Mouse (Mus musculus) myocyte (in vitro differentiated cells): ENCODE data around the gene Cntnap1.

ENCODE experiments used
- MYOD1 ChIP-seq, 3 experiments: IDR thresholded peaks; one replicate each; pipeline ENCODE4 v1.6.1; 2011; ENCODE audit warnings: control low read depth in 2 of 3, low read depth in 2 of 3, mild to moderate bottlenecking in 2 of 3, moderate library complexity in 1 of 3; ENCODE audit not compliant: insufficient read length in 2 of 3, control insufficient read depth in 1 of 3
- POLR2A ChIP-seq: IDR thresholded peaks from one replicate; pipeline ENCODE4 v1.6.1; 2011; ENCODE audit warnings: low read depth, mild to moderate bottlenecking, control low read depth, moderate library complexity; ENCODE audit not compliant: insufficient read length
- POLR2AphosphoS2 ChIP-seq: IDR thresholded peaks from one replicate; pipeline ENCODE4 v1.6.1; 2011; ENCODE audit warnings: low read depth, control low read depth; ENCODE audit not compliant: insufficient read length
- TCF12 ChIP-seq: IDR thresholded peaks from one replicate; pipeline ENCODE4 v1.6.1; 2011; ENCODE audit warnings: mild to moderate bottlenecking, control low read depth; ENCODE audit not compliant: poor library complexity, insufficient read depth, severe bottlenecking
- USF1 ChIP-seq: IDR thresholded peaks from one replicate; pipeline ENCODE4 v1.6.1; 2011; ENCODE audit warnings: low read depth, mild to moderate bottlenecking, control low read depth, moderate library complexity

DNA sequence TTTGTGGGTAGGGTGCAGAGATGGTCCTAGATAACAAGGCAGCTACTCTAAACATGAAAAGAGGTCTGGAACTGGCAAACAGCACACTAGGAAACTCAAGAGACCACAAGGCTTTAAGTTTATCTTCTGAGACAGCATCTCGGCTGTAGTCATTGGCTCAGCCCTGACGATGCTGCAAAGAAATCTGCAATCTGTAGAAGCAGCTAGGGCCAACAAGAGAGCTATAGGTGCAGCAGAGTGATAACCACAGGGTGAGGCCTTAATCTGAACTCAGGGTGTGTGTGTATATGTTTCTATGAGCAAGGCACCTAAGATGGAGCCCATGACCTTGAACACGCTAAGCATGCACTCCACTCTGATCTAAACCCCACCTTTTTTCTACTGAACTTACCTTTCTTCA lies 29.2 kb downstream of the Cntnap1 start:
- TF ChIP-seq POLR2A = no peak
- TF ChIP-seq USF1 = no peak
- no peak for TF ChIP-seq TCF12
- TF ChIP-seq MYOD1 (IDR thresholded peaks at IDR 0.05; ENCODE audit: control insufficient read depth in 1 of 3, insufficient read length in 2 of 3, low read depth in 2 of 3) = no peak
- no peak for TF ChIP-seq POLR2AphosphoS2
